Mouse (Mus musculus) forebrain, embryonic 14.5 days (tissue): ENCODE data around the gene Entpd5. TPM values are rescaled to one million over a fixed set of nuclear protein-coding genes. Genes with fewer than 3 reads are reported as not detected.

Experiments used
- ATAC-seq: fragments of 200-750 bp; cut with Nextera tagmentation; 2 replicates; pipeline ENCODE4 v1.8.0; 2017; ENCODE audit warnings: mild to moderate bottlenecking, moderate library complexity
- DNase-seq: peaks from one replicate; pipeline ENCODE4 v3.0.0-alpha.2; 2015; ENCODE audit warnings: low spot score
- H3K27ac ChIP-seq: fragments of 300-500 bp; sonication (generic); 2 replicates; pipeline ENCODE4 v1.5.1; 2014; ENCODE audit warnings: low read depth, mild to moderate bottlenecking, control low read depth, low read length, moderate library complexity
- H3K27me3 ChIP-seq: fragments of 300-500 bp; sonication (generic); replicated peaks from 2 replicates; pipeline ENCODE4 v1.6.1; 2014; ENCODE audit warnings: low read length, control low read depth, mixed read lengths; ENCODE audit not compliant: control insufficient read depth, insufficient read depth
- H3K36me3 ChIP-seq: fragments of 300-500 bp; sonication (generic); 2 replicates; pipeline ENCODE4 v1.6.1; 2014; ENCODE audit warnings: low read length, control low read depth; ENCODE audit not compliant: control insufficient read depth, insufficient read depth
- H3K4me1 ChIP-seq: fragments of 300-500 bp; sonication (generic); 2 replicates; pipeline ENCODE4 v1.6.1; 2014; ENCODE audit warnings: antibody characterized with exemption, low read length, control low read depth; ENCODE audit not compliant: control insufficient read depth, insufficient read depth
- H3K4me2 ChIP-seq: fragments of 300-500 bp; sonication (generic); 2 replicates; pipeline ENCODE4 v1.6.1; 2014; ENCODE audit warnings: mild to moderate bottlenecking, control low read depth, low read length
- H3K4me3 ChIP-seq: fragments of 300-500 bp; sonication (generic); 2 replicates; pipeline ENCODE4 v1.5.1; 2014; ENCODE audit warnings: low read depth, low read length, control low read depth
- H3K9ac ChIP-seq: fragments of 300-500 bp; sonication (generic); 2 replicates; pipeline ENCODE4 v1.6.1; 2014; ENCODE audit warnings: mild to moderate bottlenecking, low read length, control low read depth, moderate library complexity
- H3K9me3 ChIP-seq: fragments of 300-500 bp; sonication (generic); replicated peaks from 2 replicates; pipeline ENCODE4 v1.6.1; 2016; ENCODE audit warnings: low read length, control low read depth, mixed read lengths; ENCODE audit not compliant: control insufficient read depth
- WGBS: fragments of 180-500 bp; shearing (Covaris S2); extraction: QIAGEN DNeasy Blood & Tissue Kit; methylation state at CpG from one replicate; pipeline ENCODE4 v1.1.7; 2014; 5-methylcytosine and 5-hydroxymethylcytosine counted together
- polyA plus RNA-seq: library from polyadenylated mRNA; unstranded; fragments of >200 nt; fragmentation: Nextera tagmentation; extraction: Ambion mirVana; gene quantifications from 2 replicates; pipeline ENCODE4 v1.2.1, GENCODE M21; 2014

Gene Entpd5
- polyA plus RNA-seq, 1 experiment from 2014 or later: 8.0 TPM

GRCm38 (mm10) chr12:84404541-84404940, 4.3 kb downstream of the Entpd5 start:
- no peak for ATAC-seq
- WGBS: 48% methylated on average over 6 of the region's 6 CpGs
- peak; percentile 5 for DNase-seq
- Histone ChIP-seq H3K4me3 (no peak overlapping the region), H3K9ac (no peak overlapping the region), H3K27ac (no peak overlapping the region), H3K36me3 (no peaks in the 10 kb centered on the region), H3K4me1 (no peaks in the 10 kb centered on the region), H3K4me2 (no peak overlapping the region), H3K27me3 (no peaks in the 10 kb centered on the region), H3K9me3 (no peaks in the 10 kb centered on the region)

- 84% methylated on average over 9 of the region's 9 CpGs for WGBS
- H3K4me2 ChIP-seq: no peak overlapping the region
- no peak overlapping the region for H3K9ac ChIP-seq
- no peak overlapping the region for H3K27ac ChIP-seq
- no peaks in the 10 kb centered on the region for H3K27me3 ChIP-seq
- H3K4me1 ChIP-seq: no peaks in the 10 kb centered on the region
- H3K9me3 ChIP-seq: no peaks in the 10 kb centered on the region
- no peaks in the 10 kb centered on the region for H3K36me3 ChIP-seq
- ATAC-seq (no peak), DNase-seq (no peak)
- no peak overlapping the region for H3K4me3 ChIP-seq
These were observed 5.9 kb downstream of the Entpd5 start for GRCm38 (mm10) chr12:84402923-84403322.

- H3K4me3 ChIP-seq: no peak overlapping the region
- no peak overlapping the region for H3K4me2 ChIP-seq
- no peak overlapping the region for H3K27ac ChIP-seq
- 74% methylated on average over 3 of the region's 3 CpGs for WGBS
- no peaks in the 10 kb centered on the region for H3K36me3 ChIP-seq
- ATAC-seq (no peak), DNase-seq (no peak)
- no peaks in the 10 kb centered on the region for H3K27me3 ChIP-seq
- no peaks in the 10 kb centered on the region for H3K4me1 ChIP-seq
- H3K9me3 ChIP-seq: no peaks in the 10 kb centered on the region
- no peak overlapping the region for H3K9ac ChIP-seq
These were observed 8.2 kb downstream of the Entpd5 start for GRCm38 (mm10) chr12:84400653-84401052.

- H3K36me3 ChIP-seq: no peaks in the 10 kb centered on the region
- H3K9me3 ChIP-seq: no peaks in the 10 kb centered on the region
- no peaks in the 10 kb centered on the region for H3K27me3 ChIP-seq
- 89% methylated on average over 3 of the region's 3 CpGs for WGBS
- no peak for DNase-seq
- no peaks in the 10 kb centered on the region for H3K4me1 ChIP-seq
- ATAC-seq: no peak
- H3K9ac ChIP-seq: no peak overlapping the region
- H3K4me3 ChIP-seq: no peak overlapping the region
- H3K27ac ChIP-seq: no peak overlapping the region
- H3K4me2 ChIP-seq: no peak overlapping the region
These were observed 8.8 kb downstream of the Entpd5 start for GRCm38 (mm10) chr12:84400068-84400467.

GRCm38 (mm10) chr12:84399663-84400062, 9.2 kb downstream of the Entpd5 start:
- H3K9me3 ChIP-seq: no peaks in the 10 kb centered on the region
- H3K4me3 ChIP-seq: no peak overlapping the region
- no peak overlapping the region for H3K9ac ChIP-seq
- no peak overlapping the region for H3K27ac ChIP-seq
- WGBS: 84% methylated on average over 9 of the region's 9 CpGs
- no peaks in the 10 kb centered on the region for H3K36me3 ChIP-seq
- H3K27me3 ChIP-seq: no peaks in the 10 kb centered on the region
- no peak for DNase-seq
- ATAC-seq: no peak
- no peak overlapping the region for H3K4me2 ChIP-seq
- no peaks in the 10 kb centered on the region for H3K4me1 ChIP-seq

- no peak overlapping the region for H3K27ac ChIP-seq
- H3K4me1 ChIP-seq: no peaks in the 10 kb centered on the region
- DNase-seq: no peak
- no peaks in the 10 kb centered on the region for H3K9me3 ChIP-seq
- 78% methylated on average over 9 of the region's 9 CpGs for WGBS
- H3K36me3 ChIP-seq: no peaks in the 10 kb centered on the region
- no peak overlapping the region for H3K9ac ChIP-seq
- H3K4me2 ChIP-seq: no peak overlapping the region
- no peak overlapping the region for H3K4me3 ChIP-seq
- no peaks in the 10 kb centered on the region for H3K27me3 ChIP-seq
- ATAC-seq: no peak
These were observed 9.7 kb downstream of the Entpd5 start for GRCm38 (mm10) chr12:84399135-84399534.

GRCm38 (mm10) chr12:84398629-84399028, 10.2 kb downstream of the Entpd5 start:
- DNase-seq (no peak), ATAC-seq (no peak)
- Histone ChIP-seq H3K36me3 (no peaks in the 10 kb centered on the region), H3K4me2 (no peak overlapping the region), H3K9ac (no peak overlapping the region), H3K4me3 (no peak overlapping the region), H3K27ac (no peak overlapping the region), H3K4me1 (no peaks in the 10 kb centered on the region), H3K27me3 (no peaks in the 10 kb centered on the region), H3K9me3 (no peaks in the 10 kb centered on the region)
- WGBS: 91% methylated on average over 5 of the region's 5 CpGs

- Histone ChIP-seq H3K27me3 (no peaks in the 10 kb centered on the region), H3K4me1 (no peaks in the 10 kb centered on the region), H3K4me2 (no peak overlapping the region), H3K9ac (no peak overlapping the region), H3K9me3 (no peaks in the 10 kb centered on the region), H3K27ac (no peak overlapping the region), H3K4me3 (no peak overlapping the region), H3K36me3 (no peaks in the 10 kb centered on the region)
- DNase-seq: no peak
- ATAC-seq: no peak
These were observed 11.1 kb downstream of the Entpd5 start for GRCm38 (mm10) chr12:84397685-84398084.

- H3K4me1 ChIP-seq: no peaks in the 10 kb centered on the region
- WGBS: 90% methylated on average over 14 of the region's 14 CpGs
- no peaks in the 10 kb centered on the region for H3K9me3 ChIP-seq
- H3K36me3 ChIP-seq: no peaks in the 10 kb centered on the region
- H3K27me3 ChIP-seq: no peaks in the 10 kb centered on the region
- ATAC-seq (no peak), DNase-seq (no peak)
- H3K4me2 ChIP-seq: no peak overlapping the region
- H3K27ac ChIP-seq: no peak overlapping the region
- H3K9ac ChIP-seq: no peak overlapping the region
- H3K4me3 ChIP-seq: no peak overlapping the region
These were observed 11.7 kb downstream of the Entpd5 start for GRCm38 (mm10) chr12:84396947-84397679.
